Comparison of ENCODE assay signal across 12 mouse cellular contexts in genomic region chr17:65548698-65549365, GRCm38 (mm10). TPM values are rescaled to one million over a fixed set of nuclear protein-coding genes. Genes with fewer than 3 reads are reported as not detected.
DNase-seq lines count a peak whose midpoint lies in the region; ATAC-seq and TF ChIP-seq lines count a peak whose summit lies in the region.
"Had no signal": no experiment of that assay in that cellular context is flagged by ENCODE, and none has a peak within 500 bp of the region (broad histone marks: within the 10 kb centered on the region; RNA-seq: fewer than 3 reads in every experiment).

No protein-coding gene starts in this region.

- peak; percentile 83 for DNase-seq in liver, adult 2 months (ENCODE audit: extremely low read depth, low read depth, low spot score)
- no peak for DNase-seq in liver, embryonic 11.5 days (ENCODE audit: low spot score)
- peak; percentile 29 for DNase-seq in adrenal gland, adult 8-10 months
- DNase-seq in adrenal gland, postnatal 14 days, result peak; percentile 70
- peak; percentile 61 for DNase-seq in heart, postnatal 4 days
- DNase-seq in gastrocnemius, postnatal 4 days (ENCODE audit: low spot score in 2 of 2), result no peak
- no peak for DNase-seq in gastrocnemius, adult 18-20 months (ENCODE audit: low spot score)
- DNase-seq: cerebellum, postnatal 36 days; gastrocnemius, adult 2 months; thymus, postnatal 4 days had no signal

- H3K9me3 ChIP-seq in liver, embryonic 11.5 days (ENCODE audit: control insufficient read depth, low read length), result no peaks in the 10 kb centered on the region

- no peak for TF ChIP-seq POLR2A in liver, adult 2 months (IDR thresholded peaks at IDR 0.05; ENCODE audit: extremely low read depth, insufficient read depth, low read length)

- no peaks in the 10 kb centered on the region for H3K79me2 ChIP-seq in liver, adult 2 months (ENCODE audit: control insufficient read depth, insufficient read depth, low read length)

- H3K4me3 ChIP-seq in liver, adult 2 months (ENCODE audit: insufficient read depth, low read depth, low read length), result no peak overlapping the region
- no peak overlapping the region for H3K4me3 ChIP-seq in liver, embryonic 11.5 days (ENCODE audit: low read depth, low read length)
- H3K4me3 ChIP-seq: gastrocnemius, adult 2 months had no signal

- no peak overlapping the region for H3K9ac ChIP-seq in liver, adult 2 months (ENCODE audit: low read depth, low read length)
- no peak overlapping the region for H3K9ac ChIP-seq in liver, embryonic 11.5 days (ENCODE audit: low read depth, low read length)

- no peak overlapping the region for H3K27ac ChIP-seq in liver, adult 2 months (replicated peaks; ENCODE audit: insufficient read depth, low read depth, low read length)
- no peak overlapping the region for H3K27ac ChIP-seq in liver, embryonic 11.5 days (ENCODE audit: low read depth, low read length)
- H3K27ac ChIP-seq: gastrocnemius, adult 2 months; macrophage had no signal

- H3K4me2 ChIP-seq in liver, embryonic 11.5 days, result no peak overlapping the region

- H3K36me3 ChIP-seq in liver, adult 2 months (ENCODE audit: control insufficient read depth, insufficient read depth, low read length), result no peaks in the 10 kb centered on the region
- no peaks in the 10 kb centered on the region for H3K36me3 ChIP-seq in liver, embryonic 11.5 days (ENCODE audit: control insufficient read depth, insufficient read depth, low read length)

- H3K4me1 ChIP-seq in liver, adult 2 months (ENCODE audit: control insufficient read depth, insufficient read depth, low read length), result no peaks in the 10 kb centered on the region
- no peaks in the 10 kb centered on the region for H3K4me1 ChIP-seq in liver, embryonic 11.5 days (replicated peaks; ENCODE audit: control insufficient read depth, insufficient read depth, low read length)

- no peaks in the 10 kb centered on the region for H3K27me3 ChIP-seq in liver, adult 2 months (ENCODE audit: control insufficient read depth, insufficient read depth, low read length)
- H3K27me3 ChIP-seq in liver, embryonic 11.5 days (replicated peaks; ENCODE audit: control insufficient read depth, insufficient read depth, low read length), result no peaks in the 10 kb centered on the region

- ATAC-seq in liver, embryonic 11.5 days (replicated peaks; ENCODE audit: low FRiP score), result no peak
- ATAC-seq: hindbrain, embryonic 16.5 days had no signal

- 39% methylated on average over 18 of the region's 18 CpGs for WGBS in liver, adult 2 months
- WGBS in liver, embryonic 11.5 days, result 74% methylated on average over 18 of the region's 18 CpGs

- no peak for TF ChIP-seq CTCF in liver, adult 2 months (IDR thresholded peaks at IDR 0.05; ENCODE audit: low read depth, low read length)

RNA-seq across cellular contexts. Expression of gene Tmem232, which starts 8.2 kb away (rescaled TPM):
- total RNA-seq in liver, adult 2 months (2014; rRNA removed), result not detected in 2 replicates
- polyA plus RNA-seq in liver, adult 2 months (2012; rRNA removed), result not detected in 2 replicates
- not detected in 2 replicates for polyA plus RNA-seq in liver, embryonic 11.5 days (2014; fragmentation: Nextera tagmentation; extraction: Ambion mirVana)
- total RNA-seq in adrenal gland, adult 8-10 months (2022), result not detected
- total RNA-seq in adrenal gland, postnatal 14 days (2021), result not detected in 2 replicates
- under 1 TPM in 1 of 2 experiments, not detected in 1; 0.14 TPM for total RNA-seq in heart, postnatal 4 days (2021)
- total RNA-seq in gastrocnemius, postnatal 4 days (2021), result 1 to 10 TPM; 6.9 to 7.8 TPM
- 10 to 100 TPM; 18.6 to 19.4 TPM for total RNA-seq in gastrocnemius, adult 18-20 months (2021)
- polyA plus RNA-seq: macrophage had no signal

Comparison
In these comparisons a context has a peak if more than half of its experiments do, and no peak if none do; other contexts are left out.
1. DNase-seq: peak in liver, adult 2 months (single experiment), adrenal gland, adult 8-10 months (single experiment), adrenal gland, postnatal 14 days (single experiment) and heart, postnatal 4 days (single experiment); none in liver, embryonic 11.5 days (single experiment), gastrocnemius, postnatal 4 days (0 of 2) and gastrocnemius, adult 18-20 months (single experiment).